Mouse (Mus musculus) MEL (cell line): ENCODE measurements around the gene Oxsr1. TPM values are rescaled to one million over a fixed set of nuclear protein-coding genes. Genes with fewer than 3 reads are reported as not detected.

Experiments used
- DNase-seq: peaks from one replicate; pipeline ENCODE4 v3.0.0; 2011; ENCODE audit warnings: low read depth, low spot score
- H3K27ac ChIP-seq: 2 replicates; pipeline ENCODE4 v1.5.1; 2012; ENCODE audit warnings: low read depth, mild to moderate bottlenecking, control low read depth, low read length, moderate library complexity; ENCODE audit not compliant: control insufficient read depth
- H3K27me3 ChIP-seq, 2 experiments: fragments of 150-350 bp in 1 of 2; sonication (generic) in 1 of 2; 2 replicates each; pipeline ENCODE4 v1.6.1; 2012; ENCODE audit warnings: low read length in 2 of 2, mild to moderate bottlenecking in 2 of 2, improper control_type of control experiment in 1 of 2, moderate library complexity in 1 of 2; ENCODE audit not compliant: insufficient read depth in 2 of 2, control insufficient read depth in 1 of 2
- H3K36me3 ChIP-seq, 2 experiments: 2 replicates each; pipeline ENCODE4 v1.6.1; 2012 to 2014; ENCODE audit warnings: low read length in 2 of 2, improper control_type of control experiment in 1 of 2, inconsistent platforms in 1 of 2, mild to moderate bottlenecking in 1 of 2; ENCODE audit not compliant: insufficient read depth in 2 of 2, control insufficient read depth in 1 of 2
- H3K4me1 ChIP-seq, 2 experiments: fragments of 150-350 bp in 1 of 2; sonication (generic) in 1 of 2; 2 replicates each; pipeline ENCODE4 v1.6.1; 2012; ENCODE audit warnings: low read length in 2 of 2, improper control_type of control experiment in 1 of 2, mild to moderate bottlenecking in 1 of 2; ENCODE audit not compliant: insufficient read depth in 2 of 2, control insufficient read depth in 1 of 2
- H3K4me3 ChIP-seq, 2 experiments: fragments of 150-350 bp in 1 of 2; sonication (generic) in 1 of 2; 2 replicates each; pipeline ENCODE4 v1.5.1; 2012; ENCODE audit warnings: low read depth in 2 of 2, low read length in 2 of 2, mild to moderate bottlenecking in 2 of 2, moderate library complexity in 2 of 2, control low read depth in 1 of 2, improper control_type of control experiment in 1 of 2; ENCODE audit not compliant: control insufficient read depth in 1 of 2, insufficient read depth in 1 of 2
- H3K79me2 ChIP-seq: 2 replicates; pipeline ENCODE4 v1.6.1; 2012; ENCODE audit warnings: mild to moderate bottlenecking, low read length, moderate library complexity; ENCODE audit not compliant: control insufficient read depth, poor library complexity, insufficient read depth
- H3K9ac ChIP-seq: 2 replicates; pipeline ENCODE4 v1.6.1; 2012; ENCODE audit warnings: low read depth, mild to moderate bottlenecking, control low read depth, low read length, moderate library complexity; ENCODE audit not compliant: control insufficient read depth, poor library complexity, severe bottlenecking
- H3K9me3 ChIP-seq: fragments of 150-350 bp; sonication (generic); replicated peaks from 2 replicates; pipeline ENCODE4 v1.6.1; 2012; ENCODE audit warnings: mild to moderate bottlenecking, low read length, improper control_type of control experiment, moderate library complexity; ENCODE audit not compliant: insufficient read depth
- BHLHE40 ChIP-seq: IDR thresholded peaks from 2 replicates; pipeline ENCODE4 v1.6.1; 2012; ENCODE audit warnings: low read depth, mild to moderate bottlenecking, inconsistent platforms, low read length, improper control_type of control experiment, borderline replicate concordance
- CTCF ChIP-seq, 3 experiments: IDR thresholded peaks in 2 of 3; conservative IDR thresholded peaks in 1 of 3; 2 replicates each; pipeline ENCODE4 v1.5.1; 2011 to 2012; ENCODE audit warnings: low read length in 3 of 3, low read depth in 2 of 3, mild to moderate bottlenecking in 2 of 3, improper control_type of control experiment in 1 of 3, inconsistent platforms in 1 of 3, mixed read lengths in 1 of 3, moderate library complexity in 1 of 3; ENCODE audit not compliant: control insufficient read depth in 1 of 3, insufficient read depth in 1 of 3, poor library complexity in 1 of 3, severe bottlenecking in 1 of 3
- ELF1 ChIP-seq: IDR thresholded peaks from 2 replicates; pipeline ENCODE4 v1.6.1; 2014; ENCODE audit warnings: low read depth, mild to moderate bottlenecking, inconsistent platforms, low read length, improper control_type of control experiment, moderate library complexity
- ETS1 ChIP-seq: IDR thresholded peaks from 2 replicates; pipeline ENCODE4 v1.6.1; 2012; ENCODE audit warnings: low read depth, mild to moderate bottlenecking, inconsistent platforms, low read length, improper control_type of control experiment, moderate library complexity
- JUND ChIP-seq: IDR thresholded peaks from 2 replicates; pipeline ENCODE4 v1.6.1; 2011; ENCODE audit warnings: low read depth, mild to moderate bottlenecking, improper control_type of control experiment, low read length
- MAX ChIP-seq: IDR thresholded peaks from 2 replicates; pipeline ENCODE4 v1.6.1; 2011; ENCODE audit warnings: low read length, improper control_type of control experiment
- MYB ChIP-seq: IDR thresholded peaks from 2 replicates; pipeline ENCODE4 v1.6.1; 2011; ENCODE audit warnings: mild to moderate bottlenecking, low read depth, low read length, improper control_type of control experiment
- MYC ChIP-seq: IDR thresholded peaks from 2 replicates; pipeline ENCODE4 v1.6.1; 2011; ENCODE audit warnings: low read depth, mild to moderate bottlenecking, low read length, improper control_type of control experiment, moderate library complexity
- NRF1 ChIP-seq: IDR thresholded peaks from 2 replicates; pipeline ENCODE4 v1.6.1; 2014; ENCODE audit warnings: low read depth, mild to moderate bottlenecking, inconsistent platforms, low read length, improper control_type of control experiment, moderate library complexity; ENCODE audit not compliant: poor library complexity, insufficient read depth, severe bottlenecking
- POLR2A ChIP-seq, 2 experiments: IDR thresholded peaks; 2 replicates each; pipeline ENCODE4 v1.6.1; 2011 to 2012; ENCODE audit warnings: low read length in 2 of 2, mild to moderate bottlenecking in 2 of 2, control low read depth in 1 of 2, improper control_type of control experiment in 1 of 2, low read depth in 1 of 2, moderate library complexity in 1 of 2; ENCODE audit not compliant: control insufficient read depth in 1 of 2, insufficient read depth in 1 of 2, poor library complexity in 1 of 2
- POLR2AphosphoS2 ChIP-seq: IDR thresholded peaks from 2 replicates; pipeline ENCODE4 v1.6.1; 2011; ENCODE audit warnings: low read length, improper control_type of control experiment
- RCOR1 ChIP-seq: IDR thresholded peaks from 2 replicates; pipeline ENCODE4 v1.6.1; 2012; ENCODE audit warnings: low read depth, mild to moderate bottlenecking, inconsistent platforms, low read length, improper control_type of control experiment
- SMC3 ChIP-seq: IDR thresholded peaks from 2 replicates; pipeline ENCODE4 v1.6.1; 2011; ENCODE audit warnings: low read depth, low read length, improper control_type of control experiment
- TAL1 ChIP-seq: IDR thresholded peaks from 2 replicates; pipeline ENCODE4 v1.6.1; 2012; ENCODE audit warnings: mild to moderate bottlenecking, inconsistent platforms, low read length, moderate library complexity, mixed read lengths
- USF1 ChIP-seq: IDR thresholded peaks from 2 replicates; pipeline ENCODE4 v1.6.1; 2014; ENCODE audit warnings: low read depth, mild to moderate bottlenecking, inconsistent platforms, low read length, improper control_type of control experiment, moderate library complexity
- USF2 ChIP-seq, 2 experiments: IDR thresholded peaks; 2 replicates each; pipeline ENCODE4 v1.6.1; 2011 to 2012; ENCODE audit warnings: improper control_type of control experiment in 2 of 2, low read length in 2 of 2, borderline replicate concordance in 1 of 2, inconsistent platforms in 1 of 2, low read depth in 1 of 2, mild to moderate bottlenecking in 1 of 2; ENCODE audit not compliant: insufficient read depth in 1 of 2
- ZKSCAN1 ChIP-seq: IDR thresholded peaks from 2 replicates; pipeline ENCODE4 v1.6.1; 2012; ENCODE audit warnings: low read depth, mild to moderate bottlenecking, inconsistent platforms, low read length, improper control_type of control experiment, moderate library complexity
- ZMIZ1 ChIP-seq: IDR thresholded peaks from 2 replicates; pipeline ENCODE4 v1.6.1; 2012; ENCODE audit warnings: low read depth, mild to moderate bottlenecking, inconsistent platforms, low read length, improper control_type of control experiment, moderate library complexity
- polyA plus RNA-seq, 2 experiments: library from polyadenylated mRNA; stranded (reverse) in 1 of 2; unstranded in 1 of 2; fragments of >175 nt in 1 of 2; fragments of >200 nt in 1 of 2; gene quantifications; 2 replicates each; pipeline versions ENCODE4 v1.2.1 to v1.2.4; 2012; ENCODE audit warnings: low replicate concordance in 2 of 2, low read depth in 1 of 2; ENCODE audit not compliant: insufficient read length in 2 of 2, insufficient read depth in 1 of 2, missing spikeins in 1 of 2
- total RNA-seq: library from RNA; depleted of rRNA; stranded (reverse); fragments of 300-350 nt; gene quantifications from 2 replicates; pipeline ENCODE4 v1.2.3, GENCODE M21; 2012

Oxsr1 gene
- total and polyA plus RNA-seq, 3 experiments = 25.6 to 304 (median 37.6) TPM

GRCm38 (mm10) chr9:119256161-119256560 is 66.1 kb downstream of the Oxsr1 start:
- H3K79me2 ChIP-seq = no peaks in the 10 kb centered on the region
- H3K9ac ChIP-seq = no peak overlapping the region
- DNase-seq = no peak
- no peaks in the 10 kb centered on the region for H3K27me3 ChIP-seq
- peaks cover 2 to 4% of the 10 kb centered on the region in 2 experiments; a peak in 3 of 4 replicates for H3K36me3 ChIP-seq
- H3K9me3 ChIP-seq = no peaks in the 10 kb centered on the region
- no peaks in the 10 kb centered on the region for H3K4me1 ChIP-seq
- no peak overlapping the region for H3K27ac ChIP-seq
- H3K4me3 ChIP-seq = no peak overlapping the region
- TF ChIP-seq JUND = no peak
- TF ChIP-seq MYC = no peak
- no peak for TF ChIP-seq BHLHE40
- no peak for TF ChIP-seq NRF1
- TF ChIP-seq USF1 = no peak
- no peak for TF ChIP-seq TAL1
- TF ChIP-seq POLR2AphosphoS2 = no peak
- TF ChIP-seq ZMIZ1 = no peak
- TF ChIP-seq POLR2A (IDR thresholded peaks at IDR 0.05; ENCODE audit: control insufficient read depth in 1 of 2, insufficient read depth in 1 of 2, low read depth in 1 of 2, low read length in 2 of 2, poor library complexity in 1 of 2) = no peak

GRCm38 (mm10) chr9:119255096-119255495 is 67.1 kb downstream of the Oxsr1 start:
- Histone ChIP-seq H3K79me2 (no peaks in the 10 kb centered on the region), H3K4me3 (no peak overlapping the region), H3K27me3 (no peaks in the 10 kb centered on the region), H3K36me3 (peaks cover 2 to 3% of the 10 kb centered on the region in 2 experiments; a peak in 3 of 4 replicates), H3K27ac (no peak overlapping the region), H3K9me3 (no peaks in the 10 kb centered on the region), H3K4me1 (no peaks in the 10 kb centered on the region), H3K9ac (no peak overlapping the region)
- TF ChIP-seq BHLHE40 (no peak), ELF1 (no peak), POLR2AphosphoS2 (no peak), TAL1 (no peak), POLR2A (IDR thresholded peaks at IDR 0.05; ENCODE audit: control insufficient read depth in 1 of 2, insufficient read depth in 1 of 2, low read depth in 1 of 2, low read length in 2 of 2, poor library complexity in 1 of 2) (no peak), ETS1 (no peak), ZKSCAN1 (no peak), NRF1 (no peak), USF2 (IDR thresholded peaks at IDR 0.05; ENCODE audit: borderline replicate concordance in 1 of 2, insufficient read depth in 1 of 2, low read depth in 1 of 2, low read length in 2 of 2) (no peak), MYB (no peak), MAX (no peak), SMC3 (no peak), CTCF (IDR thresholded peaks at IDR 0.05 in 2 of 3, conservative IDR thresholded peaks at IDR 0.05 in 1 of 3; ENCODE audit: control insufficient read depth in 1 of 3, insufficient read depth in 1 of 3, low read depth in 2 of 3, low read length in 3 of 3, poor library complexity in 1 of 3, severe bottlenecking in 1 of 3) (no peak), RCOR1 (no peak)
- no peak for DNase-seq
